Mouse (Mus musculus): ENCODE measurements around the gene Ganab.
"Not testable (repeated sequence)": the region's sequence is repeated elsewhere in the genome, so short reads cannot be mapped to it uniquely, and the experiment has no call there.

Gene Ganab

GRCm38 (mm10) chr19:8897865-8898495 lies at the start of gene Ganab:
Gene Ganab, plus strand, starts transcription at chr19:8898071.
- DNase-seq (ENCODE audit: low read depth, low spot score) = peak; percentile 91

- DNase-seq (ENCODE audit: low read depth, low spot score) = no peak
Measured at GRCm38 (mm10) chr19:8848356-8848755, 49.5 kb upstream of the Ganab start.

- DNase-seq (ENCODE audit: low read depth, low spot score) = no peak
Measured at GRCm38 (mm10) chr19:8850402-8850901, 47.4 kb upstream of the Ganab start, which contains the start of gene Lrrn4cl. Gene Lrrn4cl, plus strand, starts transcription at chr19:8850768.

GRCm38 (mm10) chr19:8851639-8852038 lies 46.2 kb upstream of the Ganab start:
- no peak for DNase-seq (ENCODE audit: low read depth, low spot score)

- no peak for DNase-seq (ENCODE audit: low read depth, low spot score)
Measured at GRCm38 (mm10) chr19:8852236-8852928, 45.5 kb upstream of the Ganab start.

- DNase-seq (ENCODE audit: low read depth, low spot score) = no peak
Measured at GRCm38 (mm10) chr19:8853117-8853516, 44.8 kb upstream of the Ganab start.

GRCm38 (mm10) chr19:8857689-8858088 lies 40.2 kb upstream of the Ganab start:
- DNase-seq (ENCODE audit: low read depth, low spot score) = no peak

GRCm38 (mm10) chr19:8859018-8859417 lies 38.9 kb upstream of the Ganab start:
- DNase-seq (ENCODE audit: low read depth, low spot score) = no peak

GRCm38 (mm10) chr19:8864265-8864664 lies 33.6 kb upstream of the Ganab start:
- no peak for DNase-seq (ENCODE audit: low read depth, low spot score)

GRCm38 (mm10) chr19:8870381-8870780 lies 27.5 kb upstream of the Ganab start:
- not testable (repeated sequence) for DNase-seq (ENCODE audit: low read depth, low spot score)

- no peak for DNase-seq (ENCODE audit: low read depth, low spot score)
Measured at GRCm38 (mm10) chr19:8870838-8871237, 27.0 kb upstream of the Ganab start.

- peak; percentile 92 for DNase-seq (ENCODE audit: low read depth, low spot score)
Measured at GRCm38 (mm10) chr19:8871267-8872186, 26.3 kb upstream of the Ganab start, which contains the start of gene Ubxn1. Gene Ubxn1, plus strand, starts transcription at chr19:8871496.

GRCm38 (mm10) chr19:8872266-8872840 lies 25.5 kb upstream of the Ganab start:
- DNase-seq (ENCODE audit: low read depth, low spot score) = no peak

- DNase-seq (ENCODE audit: low read depth, low spot score) = no peak
Measured at GRCm38 (mm10) chr19:8875031-8875430, 22.8 kb upstream of the Ganab start.

GRCm38 (mm10) chr19:8880311-8881033 lies 17.4 kb upstream of the Ganab start, which contains the start of gene Uqcc3:
Gene Uqcc3, minus strand, starts transcription at chr19:8880923.
- no peak for DNase-seq (ENCODE audit: low read depth, low spot score)

GRCm38 (mm10) chr19:8881034-8881392 lies 16.9 kb upstream of the Ganab start:
- no peak for DNase-seq (ENCODE audit: low read depth, low spot score)

- DNase-seq (ENCODE audit: low read depth, low spot score) = no peak
Measured at GRCm38 (mm10) chr19:8883616-8884015, 14.3 kb upstream of the Ganab start, which contains the start of the genes Lbhd1 and Gm49403. Gene Lbhd1, plus strand, starts transcription at chr19:8883732. Gene Gm49403, plus strand, starts transcription at chr19:8883930.

- no peak for DNase-seq (ENCODE audit: low read depth, low spot score)
Measured at GRCm38 (mm10) chr19:8886916-8887584, 10.8 kb upstream of the Ganab start.

GRCm38 (mm10) chr19:8887585-8888463 lies 10.0 kb upstream of the Ganab start:
- DNase-seq (ENCODE audit: low read depth, low spot score) = no peak
